Mouse (Mus musculus) limb, embryonic 12.5 days (tissue): Measurements from ENCODE around the gene Rin2. TPM values are rescaled to one million over a fixed set of nuclear protein-coding genes. Genes with fewer than 3 reads are reported as not detected.
"Not testable (repeated sequence)": the region's sequence is repeated elsewhere in the genome, so short reads cannot be mapped to it uniquely, and the experiment has no call there.

ENCODE experiments used
- ATAC-seq: fragments of 200-750 bp; cut with Nextera tagmentation; 2 replicates; pipeline ENCODE4 v1.8.0; 2017; ENCODE audit warnings: low read depth, moderate TSS enrichment; ENCODE audit not compliant: insufficient number of reproducible peaks, insufficient read depth, low FRiP score, low TSS enrichment
- H3K27ac ChIP-seq: fragments of 300-500 bp; sonication (generic); 2 replicates; pipeline ENCODE4 v1.5.1; 2016; ENCODE audit warnings: mild to moderate bottlenecking, moderate library complexity
- H3K27me3 ChIP-seq: fragments of 300-500 bp; sonication (generic); 2 replicates; pipeline ENCODE4 v1.6.1; 2016; ENCODE audit warnings: mild to moderate bottlenecking, moderate library complexity
- H3K36me3 ChIP-seq: fragments of 300-500 bp; sonication (generic); 2 replicates; pipeline ENCODE4 v1.6.1; 2016; ENCODE audit warnings: mild to moderate bottlenecking, moderate library complexity
- H3K4me1 ChIP-seq: fragments of 300-500 bp; sonication (generic); replicated peaks from 2 replicates; pipeline ENCODE4 v1.6.1; 2016
- H3K4me2 ChIP-seq: fragments of 300-500 bp; sonication (generic); 2 replicates; pipeline ENCODE4 v1.6.1; 2016; ENCODE audit warnings: mild to moderate bottlenecking, moderate library complexity
- H3K4me3 ChIP-seq: fragments of 300-500 bp; sonication (generic); replicated peaks from 2 replicates; pipeline ENCODE4 v1.5.1; 2016; ENCODE audit warnings: mild to moderate bottlenecking
- H3K9ac ChIP-seq: fragments of 300-500 bp; sonication (generic); replicated peaks from 2 replicates; pipeline ENCODE4 v1.6.1; 2016; ENCODE audit warnings: mild to moderate bottlenecking, moderate library complexity
- H3K9me3 ChIP-seq: fragments of 300-500 bp; sonication (generic); 2 replicates; pipeline ENCODE4 v1.6.1; 2016; ENCODE audit warnings: mild to moderate bottlenecking, moderate library complexity
- WGBS: fragments of 180-500 bp; shearing (Covaris S2); methylation state at CpG from one replicate; pipeline ENCODE4 v1.1.7; 2016; 5-methylcytosine and 5-hydroxymethylcytosine counted together
- microRNA-seq: library from miRNA; unstranded; fragments of <30 nt; microRNA quantifications from one replicate; pipeline ENCODE4, GENCODE M21; 2017
- polyA plus RNA-seq: library from polyadenylated mRNA; unstranded; fragments of >200 nt; fragmentation: Nextera tagmentation; extraction: Ambion mirVana; gene quantifications from 2 replicates; pipeline ENCODE4 v1.2.1, GENCODE M21; 2016

Rin2 gene
- polyA plus RNA-seq, 1 experiment from 2014 or later = 34.9 TPM

GRCm38 (mm10) chr2:145905156-145905555, 230.1 kb downstream of the Rin2 start:
- Histone ChIP-seq H3K4me1 (peaks cover 16% of the 10 kb centered on the region), H3K36me3 (peaks cover 31% of the 10 kb centered on the region), H3K9ac (no peak overlapping the region), H3K27ac (no peak overlapping the region), H3K4me2 (peak overlapping the region; percentile 62; the same call in 1 of the 2 replicates), H3K27me3 (no peaks in the 10 kb centered on the region), H3K9me3 (no peaks in the 10 kb centered on the region), H3K4me3 (no peak overlapping the region)
- 82% methylated on average over 6 of the region's 6 CpGs for WGBS
- ATAC-seq = no peak

- ATAC-seq, H3K4me2 ChIP-seq, H3K9ac ChIP-seq, H3K27ac ChIP-seq, H3K9me3 ChIP-seq, H3K4me3 ChIP-seq, H3K27me3 ChIP-seq: not testable (repeated sequence)
- WGBS = 43% methylated on average over 4 of the region's 4 CpGs
- peaks cover 38% of the 10 kb centered on the region for H3K36me3 ChIP-seq
- peaks cover 16% of the 10 kb centered on the region for H3K4me1 ChIP-seq
These were observed 230.9 kb downstream of the Rin2 start for GRCm38 (mm10) chr2:145905884-145906283.

- 84% methylated on average over 8 of the region's 8 CpGs for WGBS
- Histone ChIP-seq H3K4me1 (no peaks in the 10 kb centered on the region), H3K27me3 (no peaks in the 10 kb centered on the region)
These were observed 246.1 kb downstream of the Rin2 start for GRCm38 (mm10) chr2:145920941-145921650.

GRCm38 (mm10) chr2:145934339-145935231, 259.6 kb downstream of the Rin2 start, which contains the start of the genes Cfap61 and Crnkl1:
TSS of gene Cfap61 (plus strand) at chr2:145934784.
TSS of gene Crnkl1 (minus strand) at chr2:145935014.
- peak within 1 kb of the TSS; percentile 89 for H3K4me2 ChIP-seq
- peaks cover 8% of the 10 kb centered on the region for H3K4me1 ChIP-seq
- H3K9me3 ChIP-seq = no peaks in the 10 kb centered on the region
- no peak within 1 kb of the TSS for H3K27ac ChIP-seq
- no peaks in the 10 kb centered on the region for H3K27me3 ChIP-seq
- H3K36me3 ChIP-seq = peaks cover 29% of the 10 kb centered on the region
- under 1% methylated on average over 61 of the region's 61 CpGs for WGBS
- H3K4me3 ChIP-seq = peak within 1 kb of the TSS; percentile 86
- peak; percentile 98 for ATAC-seq
- peak within 1 kb of the TSS; percentile 61 for H3K9ac ChIP-seq

More at GRCm38 (mm10) chr2:145920941-145921650, 246.1 kb downstream of the Rin2 start:
- Histone ChIP-seq H3K4me2 (no peak overlapping the region), H3K4me3 (no peak overlapping the region), H3K9ac (no peak overlapping the region), H3K9me3 (no peaks in the 10 kb centered on the region), H3K36me3 (peaks cover 94% of the 10 kb centered on the region), H3K27ac (no peak overlapping the region)
- ATAC-seq = no peak

GRCm38 (mm10) chr2:145936975-145937374, 262.0 kb downstream of the Rin2 start:
- no peak for ATAC-seq
- Histone ChIP-seq H3K36me3 (peaks cover 7% of the 10 kb centered on the region; the same call in 1 of the 2 replicates), H3K27me3 (no peaks in the 10 kb centered on the region), H3K9me3 (no peaks in the 10 kb centered on the region), H3K4me2 (no peak overlapping the region), H3K4me3 (no peak overlapping the region), H3K9ac (no peak overlapping the region), H3K27ac (no peak overlapping the region), H3K4me1 (peaks cover 8% of the 10 kb centered on the region)
- WGBS = 86% methylated on average over 8 of the region's 8 CpGs

Small RNA genes lying within 50 kb of the gene (microRNA-seq; reads per million reads assigned to microRNA genes)
- gene Gm25026 = not detected

Other genes starting within 250 kb of the Rin2 start
- 156 and 160 TPM in 2 replicates for gene Naa20, start 226.9 kb downstream of the Rin2 start, polyA plus RNA-seq